In genomic region chr14:16841597-16841989, GRCm38 (mm10) we compare ENCODE assay signal across 13 mouse cellular contexts. TPM values are rescaled to one million over a fixed set of nuclear protein-coding genes. Genes with fewer than 3 reads are reported as not detected.
DNase-seq lines count a peak whose midpoint lies in the region; ATAC-seq and TF ChIP-seq lines count a peak whose summit lies in the region.
"Had no signal": no experiment of that assay in that cellular context is flagged by ENCODE, and none has a peak within 500 bp of the region (broad histone marks: within the 10 kb centered on the region; RNA-seq: fewer than 3 reads in every experiment).

No protein-coding gene starts in this region.

- H3K9me3 ChIP-seq in forebrain, embryonic 13.5 days (replicated peaks): no peaks in the 10 kb centered on the region
- no peaks in the 10 kb centered on the region for H3K9me3 ChIP-seq in forebrain, embryonic 11.5 days (ENCODE audit: control insufficient read depth, low read length)
- no peaks in the 10 kb centered on the region for H3K9me3 ChIP-seq in forebrain, postnatal 0 days (ENCODE audit: low read length)
- H3K9me3 ChIP-seq in neural tube, embryonic 11.5 days (ENCODE audit: control insufficient read depth, low read length): no peaks in the 10 kb centered on the region
- H3K9me3 ChIP-seq: G1E had no signal

- no peaks in the 10 kb centered on the region for H3K36me3 ChIP-seq in forebrain, embryonic 13.5 days (ENCODE audit: poor library complexity, severe bottlenecking)
- H3K36me3 ChIP-seq in forebrain, embryonic 11.5 days (ENCODE audit: control insufficient read depth, insufficient read depth, low read length): no peaks in the 10 kb centered on the region
- H3K36me3 ChIP-seq in forebrain, postnatal 0 days (ENCODE audit: insufficient read depth): no peaks in the 10 kb centered on the region
- H3K36me3 ChIP-seq in neural tube, embryonic 11.5 days (ENCODE audit: control insufficient read depth, insufficient read depth, low read length): no peaks in the 10 kb centered on the region
- H3K36me3 ChIP-seq: G1E had no signal

- H3K27ac ChIP-seq in forebrain, embryonic 13.5 days: no peak overlapping the region
- H3K27ac ChIP-seq in forebrain, embryonic 11.5 days (ENCODE audit: low read depth, low read length): no peak overlapping the region
- H3K27ac ChIP-seq in forebrain, postnatal 0 days (ENCODE audit: low read depth, low read length): no peak overlapping the region
- no peak overlapping the region for H3K27ac ChIP-seq in neural tube, embryonic 11.5 days (ENCODE audit: low read depth, low read length)
- H3K27ac ChIP-seq: gastrocnemius, adult 2 months had no signal

- peak; percentile 52 for ATAC-seq in forebrain, embryonic 13.5 days
- ATAC-seq in forebrain, embryonic 11.5 days (replicated peaks; ENCODE audit: low FRiP score): no peak
- ATAC-seq in forebrain, postnatal 0 days: peak; percentile 10; the same call in 1 of the 2 replicates
- peak; percentile 87 for ATAC-seq in neural tube, embryonic 11.5 days (ENCODE audit: insufficient read depth, low FRiP score, low TSS enrichment)

- H3K4me2 ChIP-seq in forebrain, embryonic 13.5 days: no peak overlapping the region
- H3K4me2 ChIP-seq in forebrain, embryonic 11.5 days (ENCODE audit: low read depth, low read length, severe bottlenecking): no peak overlapping the region
- no peak overlapping the region for H3K4me2 ChIP-seq in forebrain, postnatal 0 days (ENCODE audit: low read depth)
- no peak overlapping the region for H3K4me2 ChIP-seq in neural tube, embryonic 11.5 days (ENCODE audit: low read depth)
- H3K4me2 ChIP-seq: heart, embryonic 11.5 days; liver, embryonic 11.5 days had no signal

- no peak for DNase-seq in forebrain, embryonic 11.5 days (ENCODE audit: low spot score)
- DNase-seq in cerebellum, postnatal 14 days: peak; percentile 23 to 58
- no peak for DNase-seq in forebrain, postnatal 0 days
- peak; percentile 64 for DNase-seq in neural tube, embryonic 11.5 days (ENCODE audit: low spot score)
- no peak for DNase-seq in adrenal gland, adult (ENCODE audit: inconsistent age in 2 of 2, low spot score in 1 of 2)
- no peak for DNase-seq in right cerebral cortex, postnatal 36 days (ENCODE audit: low spot score in 2 of 2)
- no peak for DNase-seq in thymus, postnatal 25 days
- DNase-seq: thymus, adult 2 months had no signal

- H3K9ac ChIP-seq in forebrain, embryonic 13.5 days: no peak overlapping the region
- no peak overlapping the region for H3K9ac ChIP-seq in forebrain, embryonic 11.5 days (ENCODE audit: low read length)
- H3K9ac ChIP-seq in forebrain, postnatal 0 days: no peak overlapping the region
- H3K9ac ChIP-seq in neural tube, embryonic 11.5 days (ENCODE audit: low read length): no peak overlapping the region

- WGBS in forebrain, embryonic 13.5 days: 55% methylated on average over 6 of the region's 6 CpGs
- 63% methylated on average over 6 of the region's 6 CpGs for WGBS in forebrain, embryonic 11.5 days
- 66% methylated on average over 6 of the region's 6 CpGs for WGBS in forebrain, postnatal 0 days
- WGBS in neural tube, embryonic 11.5 days: 20% methylated on average over 6 of the region's 6 CpGs

- H3K4me1 ChIP-seq in forebrain, embryonic 13.5 days: no peaks in the 10 kb centered on the region
- no peaks in the 10 kb centered on the region for H3K4me1 ChIP-seq in forebrain, embryonic 11.5 days (replicated peaks; ENCODE audit: control insufficient read depth, insufficient read depth, low read length)
- no peaks in the 10 kb centered on the region for H3K4me1 ChIP-seq in forebrain, postnatal 0 days (ENCODE audit: insufficient read depth)
- peaks cover 9% of the 10 kb centered on the region; the same call in 1 of the 2 replicates for H3K4me1 ChIP-seq in neural tube, embryonic 11.5 days (ENCODE audit: control insufficient read depth, insufficient read depth, low read length)

- no peaks in the 10 kb centered on the region for H3K27me3 ChIP-seq in forebrain, embryonic 13.5 days
- no peaks in the 10 kb centered on the region for H3K27me3 ChIP-seq in forebrain, embryonic 11.5 days (ENCODE audit: control insufficient read depth, insufficient read depth, low read length)
- H3K27me3 ChIP-seq in forebrain, postnatal 0 days (ENCODE audit: insufficient read depth, low read length): no peaks in the 10 kb centered on the region
- H3K27me3 ChIP-seq in neural tube, embryonic 11.5 days (ENCODE audit: control insufficient read depth, insufficient read depth, low read length): no peaks in the 10 kb centered on the region

- TF ChIP-seq CTCF in forebrain, postnatal 0 days (IDR thresholded peaks at IDR 0.05; ENCODE audit: low read depth): no peak

- no peak overlapping the region for H3K4me3 ChIP-seq in forebrain, embryonic 13.5 days
- H3K4me3 ChIP-seq in forebrain, embryonic 11.5 days (ENCODE audit: low read depth, low read length): no peak overlapping the region
- H3K4me3 ChIP-seq in forebrain, postnatal 0 days (ENCODE audit: low read depth, low read length): no peak overlapping the region
- no peak overlapping the region for H3K4me3 ChIP-seq in neural tube, embryonic 11.5 days (ENCODE audit: low read depth, low read length)
- H3K4me3 ChIP-seq: gastrocnemius, adult 2 months had no signal

RNA-seq across cellular contexts. Expression of gene Rarb, which starts 22.6 kb away (rescaled TPM):
- polyA plus RNA-seq in forebrain, embryonic 13.5 days (2015; fragmentation: Nextera tagmentation; extraction: Ambion mirVana): 6.1 and 9.6 TPM in 2 replicates
- 15.7 and 15.8 TPM in 2 replicates for polyA plus RNA-seq in forebrain, embryonic 11.5 days (2014; fragmentation: Nextera tagmentation; extraction: Ambion mirVana)
- 34.9 and 65.2 TPM in 2 replicates for total RNA-seq in forebrain, postnatal 0 days (2014; rRNA removed)
- 20.4 and 20.6 TPM in 2 replicates for polyA plus RNA-seq in forebrain, postnatal 0 days (2015; fragmentation: Nextera tagmentation; extraction: Ambion mirVana)
- polyA plus RNA-seq in neural tube, embryonic 11.5 days (2014; fragmentation: Nextera tagmentation; extraction: Ambion mirVana): 53.0 and 61.2 TPM in 2 replicates
- polyA plus RNA-seq: G1E had no signal

Comparison
In these comparisons a context has a peak if more than half of its experiments do, and no peak if none do; other contexts are left out.
1. DNase-seq: peak in cerebellum, postnatal 14 days (2 of 2) and neural tube, embryonic 11.5 days (single experiment); none in forebrain, embryonic 11.5 days (single experiment), forebrain, postnatal 0 days (single experiment), adrenal gland, adult (0 of 2), right cerebral cortex, postnatal 36 days (0 of 2) and thymus, postnatal 25 days (single experiment).